Mouse (Mus musculus) olfactory bulb, adult 2 months (tissue): ENCODE data around the gene Crip2. TPM values are rescaled to one million over a fixed set of nuclear protein-coding genes. Genes with fewer than 3 reads are reported as not detected.

Source experiments
- H3K27ac ChIP-seq: fragments of 200-500 bp; 2 replicates; pipeline ENCODE4 v1.5.1; 2012; ENCODE audit warnings: low read depth, low read length; ENCODE audit not compliant: insufficient read depth
- H3K4me1 ChIP-seq: fragments of 200-500 bp; 2 replicates; pipeline ENCODE4 v1.6.1; 2012; ENCODE audit warnings: low read length; ENCODE audit not compliant: control insufficient read depth, insufficient read depth
- H3K4me3 ChIP-seq: fragments of 200-500 bp; 2 replicates; pipeline ENCODE4 v1.5.1; 2012; ENCODE audit warnings: mild to moderate bottlenecking, low read depth, low read length, moderate library complexity; ENCODE audit not compliant: insufficient read depth
- CTCF ChIP-seq: fragments of 200-500 bp; IDR thresholded peaks from 2 replicates; pipeline ENCODE4 v1.5.1; 2012; ENCODE audit warnings: low read depth, mild to moderate bottlenecking, low read length, moderate library complexity; ENCODE audit not compliant: insufficient read depth
- POLR2A ChIP-seq: fragments of 200-500 bp; IDR thresholded peaks from 2 replicates; pipeline ENCODE4 v1.6.1; 2012; ENCODE audit warnings: mild to moderate bottlenecking, low read depth, low read length, moderate library complexity; ENCODE audit not compliant: insufficient read depth
- WGBS: fragments of 180-500 bp; shearing (Covaris S2); methylation state at CpG from one replicate; pipeline ENCODE4 v1.1.7; 2018; 5-methylcytosine and 5-hydroxymethylcytosine counted together
- polyA plus RNA-seq: library from polyadenylated mRNA; stranded (reverse); fragments of >200 nt; gene quantifications from 2 replicates; pipeline ENCODE4 v1.2.4, GENCODE M21; 2012; ENCODE audit warnings: low replicate concordance; ENCODE audit not compliant: missing spikeins, insufficient read depth, insufficient read length

Gene Crip2
- polyA plus RNA-seq, 1 experiment: not detected

DNA sequence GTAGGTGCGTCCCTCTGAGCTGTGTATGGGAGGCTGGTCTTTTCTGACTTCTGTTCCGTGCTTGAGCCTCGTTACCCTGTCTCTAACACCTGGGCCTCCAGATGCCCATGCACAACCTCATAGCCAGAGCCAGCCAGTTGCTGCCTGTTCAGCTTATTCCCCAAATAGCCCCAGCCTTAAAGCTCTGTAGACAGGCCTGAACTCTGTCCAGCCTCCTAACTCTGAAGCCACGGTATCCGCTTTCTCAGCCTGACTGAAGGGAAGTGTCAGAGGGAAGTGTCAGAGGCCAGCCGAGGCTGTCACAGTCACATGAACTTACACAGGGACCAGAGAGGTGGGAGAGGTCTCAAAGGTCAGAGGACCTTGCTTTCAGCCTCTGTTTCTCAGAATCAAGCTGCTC, 15.3 kb upstream of the Crip2 start:
- H3K27ac ChIP-seq: no peak overlapping the region

DNA sequence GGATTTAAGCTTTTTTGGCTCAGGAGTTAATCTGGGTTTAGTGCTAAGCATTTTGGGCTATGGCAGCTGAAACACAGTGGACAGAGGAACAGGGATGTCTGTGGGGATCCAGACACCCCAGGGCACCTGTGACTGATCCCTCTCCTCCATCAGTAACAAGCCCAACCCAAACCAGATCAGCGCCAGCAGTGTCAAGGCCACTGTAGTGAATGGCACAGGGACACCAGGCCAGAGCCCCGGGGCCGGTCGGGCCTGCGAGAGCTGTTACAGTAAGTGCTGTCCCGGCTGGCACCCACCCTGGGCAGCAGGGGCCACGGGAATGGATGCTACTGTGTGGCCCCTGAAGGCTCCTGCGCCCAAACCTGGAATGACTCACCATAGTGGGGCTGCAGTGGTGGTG, 9.3 kb upstream of the Crip2 start:
- TF ChIP-seq POLR2A: no peak
- TF ChIP-seq CTCF: no peak
- WGBS: 96% methylated on average over 8 of the region's 8 CpGs
- no peak overlapping the region for H3K27ac ChIP-seq
- H3K4me1 ChIP-seq: no peaks in the 10 kb centered on the region
- H3K4me3 ChIP-seq: no peak overlapping the region

More for the DNA sequence above, 15.3 kb upstream of the Crip2 start:
- Histone ChIP-seq H3K4me1 (0 out of 2 replicates have a peak, but pooled peaks cover under 1% of the 10 kb centered on the region), H3K4me3 (no peak overlapping the region)
- WGBS: 90% methylated on average over 6 of the region's 6 CpGs
- TF ChIP-seq POLR2A (no peak), CTCF (no peak)

DNA sequence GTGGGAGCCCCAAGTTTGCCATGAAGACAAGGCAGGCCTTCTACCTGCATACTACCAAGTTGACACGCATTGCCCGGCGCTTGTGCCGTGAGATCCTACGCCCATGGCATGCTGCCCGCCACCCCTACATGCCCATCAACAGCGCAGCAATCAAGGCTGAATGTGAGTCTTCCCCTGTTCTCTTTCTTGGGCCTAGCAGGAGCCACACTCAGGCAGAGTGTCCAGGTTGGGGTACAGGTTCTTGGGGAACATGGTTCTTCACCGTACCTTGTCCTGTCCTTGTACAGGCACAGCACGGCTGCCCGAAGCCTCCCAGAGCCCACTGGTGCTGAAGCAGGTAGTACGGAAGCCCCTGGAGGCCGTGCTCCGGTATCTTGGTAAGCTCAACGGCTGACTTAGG, 8.4 kb upstream of the Crip2 start:
- 98% methylated on average over 14 of the region's 14 CpGs for WGBS
- Histone ChIP-seq H3K4me3 (no peak overlapping the region), H3K27ac (no peak overlapping the region), H3K4me1 (no peaks in the 10 kb centered on the region)
- TF ChIP-seq POLR2A: no peak
- no peak for TF ChIP-seq CTCF

DNA sequence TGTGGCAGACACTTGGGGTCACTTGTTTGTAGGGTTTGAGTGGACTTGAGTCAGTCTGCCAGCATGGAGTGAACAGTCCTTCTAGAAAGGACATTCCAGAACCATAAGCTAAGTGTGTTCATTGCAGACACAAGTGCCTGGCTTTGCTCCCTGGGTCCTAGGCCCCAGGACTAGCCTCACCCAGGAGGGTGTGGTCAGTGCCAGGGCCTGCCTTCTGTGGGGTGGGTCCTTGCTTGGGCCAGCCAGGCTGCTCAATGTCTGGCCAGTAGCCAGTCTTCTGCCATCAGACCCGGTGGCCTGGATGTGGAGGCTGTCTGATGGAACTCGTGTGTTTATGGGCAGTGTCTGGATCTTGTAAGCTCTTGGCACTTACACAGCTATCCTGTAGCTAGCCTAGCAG, 7.5 kb upstream of the Crip2 start:
- 14% methylated on average over 2 of the region's 2 CpGs for WGBS
- no peak overlapping the region for H3K4me3 ChIP-seq
- no peak overlapping the region for H3K27ac ChIP-seq
- H3K4me1 ChIP-seq: peaks cover 2% of the 10 kb centered on the region
- no peak for TF ChIP-seq POLR2A
- no peak for TF ChIP-seq CTCF

DNA sequence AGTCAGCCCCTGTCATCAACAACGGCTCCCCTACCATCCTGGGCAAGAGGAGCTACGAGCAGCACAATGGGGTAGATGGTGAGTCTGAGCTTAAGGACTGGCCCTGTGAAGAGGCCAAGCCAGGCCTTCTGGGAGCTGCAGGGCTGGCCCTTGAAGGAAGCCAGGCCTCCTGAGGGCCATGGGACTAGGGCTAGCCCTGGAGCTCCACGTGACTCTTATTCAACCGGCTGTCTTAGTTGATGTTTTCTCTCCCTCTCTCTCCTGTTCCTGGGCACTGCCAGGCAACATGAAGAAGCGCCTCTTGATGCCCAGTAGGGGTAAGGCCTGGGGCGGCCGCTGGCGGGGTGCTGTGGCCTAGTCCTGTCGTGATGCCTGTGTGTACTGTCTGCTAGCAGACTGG, 6.8 kb upstream of the Crip2 start:
- WGBS: 76% methylated on average over 9 of the region's 9 CpGs
- Histone ChIP-seq H3K27ac (no peak overlapping the region), H3K4me3 (no peak overlapping the region), H3K4me1 (peaks cover 7% of the 10 kb centered on the region)
- TF ChIP-seq CTCF (no peak), POLR2A (no peak)

DNA sequence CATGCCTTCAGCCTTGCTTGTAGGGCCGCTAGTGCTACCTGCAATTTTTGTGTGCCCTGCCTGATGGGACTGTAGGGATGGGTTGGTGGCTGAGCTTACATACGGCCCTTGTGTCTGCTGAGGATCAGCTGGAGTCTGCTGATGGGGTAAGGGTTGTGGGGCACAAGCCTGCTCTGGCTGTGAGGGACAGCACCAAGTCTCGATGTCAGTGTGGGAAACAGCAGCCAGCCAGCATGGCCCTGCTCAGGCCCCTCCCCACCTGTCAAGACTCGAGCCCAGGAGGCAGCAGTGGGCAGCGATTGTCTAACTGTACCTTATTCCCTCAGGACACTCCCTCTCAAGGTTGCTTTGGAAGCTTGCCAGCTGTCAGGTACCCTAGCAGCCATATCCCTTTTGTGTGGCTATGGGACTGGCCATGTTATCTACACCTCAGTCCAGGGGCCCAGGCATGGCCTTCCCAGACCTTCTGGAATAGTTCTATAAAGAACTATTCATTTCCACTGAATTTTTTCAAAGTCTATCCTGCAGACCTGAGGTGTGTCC, 6.1 kb upstream of the Crip2 start:
- 85% methylated on average over 5 of the region's 5 CpGs for WGBS
- no peak overlapping the region for H3K4me3 ChIP-seq
- H3K27ac ChIP-seq: no peak overlapping the region
- TF ChIP-seq CTCF (no peak), POLR2A (no peak)
- H3K4me1 ChIP-seq: peaks cover 14% of the 10 kb centered on the region

DNA sequence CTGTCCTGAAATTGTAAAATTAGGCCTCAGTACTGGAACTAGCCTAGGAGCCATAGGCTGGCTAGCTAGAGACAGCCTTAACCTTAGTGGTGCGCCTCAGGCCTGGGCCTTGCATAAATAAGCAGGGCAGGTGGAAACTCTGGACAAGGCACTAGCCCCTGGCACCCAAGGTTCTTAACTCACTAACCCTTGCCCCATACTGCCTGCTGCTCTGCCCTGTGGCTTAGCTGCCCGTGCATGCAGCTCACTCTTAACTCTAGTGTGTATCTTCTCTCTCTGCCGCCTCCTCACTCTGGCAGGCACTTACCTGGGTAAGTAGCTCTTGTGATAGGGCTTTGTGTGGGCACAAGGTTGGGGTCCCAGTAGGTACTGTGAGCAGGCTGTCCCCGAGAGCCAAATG, 5.5 kb upstream of the Crip2 start:
- H3K27ac ChIP-seq: no peak overlapping the region
- TF ChIP-seq POLR2A (no peak), CTCF (no peak)
- H3K4me3 ChIP-seq: no peak overlapping the region
- WGBS: 91% methylated on average over 4 of the region's 4 CpGs
- H3K4me1 ChIP-seq: peaks cover 19% of the 10 kb centered on the region

DNA sequence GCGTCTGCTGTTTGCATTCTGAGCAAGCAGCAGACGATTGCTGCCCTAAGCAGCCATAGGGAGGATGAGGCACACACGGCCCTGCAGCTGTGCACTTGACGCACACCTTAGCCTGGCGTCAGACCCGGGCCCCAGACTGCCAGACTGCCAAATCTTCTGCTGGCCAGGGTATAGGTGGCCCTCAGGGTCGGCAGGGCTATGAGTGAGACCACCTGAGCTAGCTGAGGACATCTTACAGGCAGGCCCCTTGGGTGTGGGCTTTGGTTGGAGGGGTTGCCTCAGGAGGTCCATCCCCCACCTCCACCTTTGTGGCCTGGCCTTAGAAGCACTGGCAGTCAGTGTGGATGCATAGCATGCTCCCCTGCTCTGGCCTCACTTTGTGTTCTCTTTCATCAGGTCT, 4.6 kb upstream of the Crip2 start:
- no peak overlapping the region for H3K4me3 ChIP-seq
- TF ChIP-seq CTCF (no peak), POLR2A (no peak)
- WGBS: 88% methylated on average over 7 of the region's 7 CpGs
- H3K27ac ChIP-seq: no peak overlapping the region
- H3K4me1 ChIP-seq: peaks cover 23% of the 10 kb centered on the region

DNA sequence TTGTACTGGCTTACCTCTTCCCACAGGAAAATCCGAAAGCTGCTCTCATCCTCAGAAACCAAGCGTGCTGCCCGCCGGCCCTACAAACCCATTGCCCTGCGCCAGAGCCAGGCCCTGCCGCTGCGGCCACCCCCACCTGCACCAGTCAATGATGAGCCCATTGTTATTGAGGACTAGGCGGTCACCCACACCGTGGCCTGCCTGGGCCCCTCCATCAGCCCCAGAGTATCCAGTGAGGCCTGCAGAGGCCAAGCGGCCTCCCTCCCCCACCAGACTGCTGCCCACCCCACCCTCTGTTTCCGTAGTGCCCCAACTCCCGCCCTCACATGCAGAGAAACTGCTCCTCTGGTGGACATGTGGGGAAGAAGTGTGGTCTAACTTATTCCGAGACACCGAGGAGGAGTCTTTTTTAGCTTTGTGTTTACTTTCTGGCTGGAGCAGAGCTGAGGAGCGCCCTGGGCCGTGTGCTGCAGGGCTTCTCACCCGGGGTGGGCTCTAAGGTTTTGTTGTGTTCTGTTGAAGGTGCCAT, 3.5 kb upstream of the Crip2 start:
- Histone ChIP-seq H3K4me3 (no peak overlapping the region), H3K27ac (no peak overlapping the region), H3K4me1 (peaks cover 33% of the 10 kb centered on the region)
- TF ChIP-seq POLR2A (no peak), CTCF (no peak)
- 77% methylated on average over 17 of the region's 17 CpGs for WGBS
